Mouse (Mus musculus) ES-E14 (cell line): ENCODE data around the gene Wee1.

Source experiments
- HCFC1 ChIP-seq: IDR thresholded peaks from 2 replicates; pipeline ENCODE4 v1.6.1; 2012; ENCODE audit warnings: low read length, inconsistent platforms, borderline replicate concordance; ENCODE audit not compliant: insufficient read depth
- ZC3H11A ChIP-seq: IDR thresholded peaks from 2 replicates; pipeline ENCODE4 v1.6.1; 2012; ENCODE audit warnings: low read depth, mild to moderate bottlenecking, inconsistent platforms, low read length, borderline replicate concordance

DNA sequence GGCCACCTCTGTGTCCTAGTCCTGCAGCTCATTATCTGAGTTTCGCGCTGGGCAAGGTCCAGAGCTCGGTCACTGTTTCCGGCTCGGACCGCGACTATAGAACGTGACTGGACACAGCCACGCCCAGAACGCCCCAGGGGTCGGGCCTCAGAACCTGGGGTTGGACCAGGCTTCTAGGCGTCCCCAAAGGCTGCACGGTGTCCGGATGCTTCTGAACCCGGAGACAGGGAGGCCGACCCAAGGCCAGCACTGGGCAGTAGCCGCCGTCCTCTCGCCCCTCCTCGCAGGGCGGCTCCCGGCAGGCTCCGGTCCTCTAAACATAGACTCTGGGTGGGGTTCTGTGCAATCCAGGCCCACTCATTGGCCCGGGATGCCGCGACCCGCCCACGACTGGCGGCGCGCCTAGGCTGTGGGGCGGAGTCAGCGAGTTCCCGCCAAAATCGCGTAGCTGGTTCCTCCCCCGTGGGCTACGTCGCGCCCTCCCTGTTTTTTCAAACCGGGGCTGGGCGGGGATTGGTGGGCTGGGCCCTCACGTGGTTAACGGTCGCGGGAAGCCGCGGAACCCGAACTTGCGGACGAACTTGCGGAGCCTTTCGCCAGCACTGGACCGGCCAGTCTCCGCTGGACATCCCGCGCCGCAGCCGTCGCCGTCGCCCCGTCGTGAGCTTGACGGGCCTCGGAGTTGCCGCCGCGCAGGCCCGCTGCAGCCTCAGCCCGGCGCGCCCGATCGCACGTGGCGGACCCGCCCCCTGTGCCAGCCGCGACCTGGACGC, at the start of gene Wee1:
- TF ChIP-seq ZC3H11A (no peak), HCFC1 (peak; percentile 49; the same call in 1 of the 2 replicates)
